Mouse (Mus musculus): Measurements from ENCODE around the gene Eef2k. TPM values are rescaled to one million over a fixed set of nuclear protein-coding genes. Genes with fewer than 3 reads are reported as not detected.
"Not testable (repeated sequence)": the region's sequence is repeated elsewhere in the genome, so short reads cannot be mapped to it uniquely, and the experiment has no call there.

Gene Eef2k
- polyA plus RNA-seq, 1 experiment: 5.0 TPM

GRCm38 (mm10) chr7:120918526-120918962 is 75.9 kb downstream of the Eef2k start:
- H3K4me3 ChIP-seq (ENCODE audit: insufficient read depth, low read depth, low read length): peak overlapping the region; percentile 93
- no peaks in the 10 kb centered on the region for H3K4me1 ChIP-seq (ENCODE audit: control insufficient read depth, insufficient read depth, insufficient read length, low read length)
- H3K27ac ChIP-seq (replicated peaks; ENCODE audit: low read depth, low read length): peak overlapping the region; percentile 43; the same call in 1 of the 2 replicates

- H3K4me1 ChIP-seq (ENCODE audit: control insufficient read depth, insufficient read depth, insufficient read length, low read length): no peaks in the 10 kb centered on the region
- H3K4me3 ChIP-seq (ENCODE audit: insufficient read depth, low read depth, low read length): no peak overlapping the region
- no peak overlapping the region for H3K27ac ChIP-seq (replicated peaks; ENCODE audit: low read depth, low read length)
Observed at GRCm38 (mm10) chr7:120933110-120933509, 90.5 kb downstream of the Eef2k start.

- Histone ChIP-seq H3K27ac (replicated peaks; ENCODE audit: low read depth, low read length) (no peak overlapping the region), H3K4me1 (ENCODE audit: control insufficient read depth, insufficient read depth, insufficient read length, low read length) (no peaks in the 10 kb centered on the region), H3K4me3 (ENCODE audit: insufficient read depth, low read depth, low read length) (no peak overlapping the region)
Observed at GRCm38 (mm10) chr7:120933680-120934195, 91.1 kb downstream of the Eef2k start.

GRCm38 (mm10) chr7:120934716-120935115 is 92.1 kb downstream of the Eef2k start:
- Histone ChIP-seq H3K27ac (replicated peaks; ENCODE audit: low read depth, low read length) (no peak overlapping the region), H3K4me3 (ENCODE audit: insufficient read depth, low read depth, low read length) (no peak overlapping the region), H3K4me1 (ENCODE audit: control insufficient read depth, insufficient read depth, insufficient read length, low read length) (no peaks in the 10 kb centered on the region)

GRCm38 (mm10) chr7:120936522-120936921 is 93.9 kb downstream of the Eef2k start:
- Histone ChIP-seq H3K4me1 (ENCODE audit: control insufficient read depth, insufficient read depth, insufficient read length, low read length) (no peaks in the 10 kb centered on the region), H3K27ac (replicated peaks; ENCODE audit: low read depth, low read length) (no peak overlapping the region), H3K4me3 (ENCODE audit: insufficient read depth, low read depth, low read length) (no peak overlapping the region)

GRCm38 (mm10) chr7:120938206-120938605 is 95.6 kb downstream of the Eef2k start:
- Histone ChIP-seq H3K4me1 (ENCODE audit: control insufficient read depth, insufficient read depth, insufficient read length, low read length) (no peaks in the 10 kb centered on the region), H3K4me3 (ENCODE audit: insufficient read depth, low read depth, low read length) (no peak overlapping the region), H3K27ac (replicated peaks; ENCODE audit: low read depth, low read length) (no peak overlapping the region)

GRCm38 (mm10) chr7:120940343-120940742 is 97.7 kb downstream of the Eef2k start:
- Histone ChIP-seq H3K27ac (replicated peaks; ENCODE audit: low read depth, low read length) (no peak overlapping the region), H3K4me3 (ENCODE audit: insufficient read depth, low read depth, low read length) (no peak overlapping the region), H3K4me1 (ENCODE audit: control insufficient read depth, insufficient read depth, insufficient read length, low read length) (no peaks in the 10 kb centered on the region)

- Histone ChIP-seq H3K4me1 (ENCODE audit: control insufficient read depth, insufficient read depth, insufficient read length, low read length) (no peaks in the 10 kb centered on the region), H3K27ac (replicated peaks; ENCODE audit: low read depth, low read length) (no peak overlapping the region), H3K4me3 (ENCODE audit: insufficient read depth, low read depth, low read length) (no peak overlapping the region)
Observed at GRCm38 (mm10) chr7:120941214-120941613, 98.6 kb downstream of the Eef2k start.

- H3K27ac ChIP-seq (replicated peaks; ENCODE audit: low read depth, low read length): no peak overlapping the region
- no peak overlapping the region for H3K4me3 ChIP-seq (ENCODE audit: insufficient read depth, low read depth, low read length)
- no peaks in the 10 kb centered on the region for H3K4me1 ChIP-seq (ENCODE audit: control insufficient read depth, insufficient read depth, insufficient read length, low read length)
Observed at GRCm38 (mm10) chr7:120942506-120942905, 99.9 kb downstream of the Eef2k start.

GRCm38 (mm10) chr7:120943936-120944509 is 101.4 kb downstream of the Eef2k start:
- Histone ChIP-seq H3K27ac (replicated peaks; ENCODE audit: low read depth, low read length) (no peak overlapping the region), H3K4me3 (ENCODE audit: insufficient read depth, low read depth, low read length) (no peak overlapping the region), H3K4me1 (ENCODE audit: control insufficient read depth, insufficient read depth, insufficient read length, low read length) (no peaks in the 10 kb centered on the region)

GRCm38 (mm10) chr7:120953591-120953990 is 111.0 kb downstream of the Eef2k start:
- H3K27ac ChIP-seq (replicated peaks; ENCODE audit: low read depth, low read length); H3K4me3 ChIP-seq (ENCODE audit: insufficient read depth, low read depth, low read length); H3K4me1 ChIP-seq (ENCODE audit: control insufficient read depth, insufficient read depth, insufficient read length, low read length): not testable (repeated sequence)

Other genes starting within 250 kb of the Eef2k start
- gene Uqcrc2, start 207.7 kb upstream of the Eef2k start, polyA plus RNA-seq (2012; ENCODE audit: insufficient read depth, insufficient read length, missing spikeins): 1,707 and 1,711 TPM in 2 replicates
- 0.95 and 1.5 TPM in 2 replicates for gene Pdzd9, start 172.5 kb upstream of the Eef2k start, polyA plus RNA-seq (2012; ENCODE audit: insufficient read depth, insufficient read length, missing spikeins)
- 20.5 and 20.6 TPM in 2 replicates for gene Mosmo, start 165.2 kb upstream of the Eef2k start, polyA plus RNA-seq (2012; ENCODE audit: insufficient read depth, insufficient read length, missing spikeins)
- gene Vwa3a, start 103.5 kb upstream of the Eef2k start, polyA plus RNA-seq (2012; ENCODE audit: insufficient read depth, insufficient read length, missing spikeins): 1.3 and 1.7 TPM in 2 replicates
- gene Gm5737, start 30.5 kb upstream of the Eef2k start, polyA plus RNA-seq (2012; ENCODE audit: insufficient read depth, insufficient read length, missing spikeins): not detected in 2 replicates
- 6.1 and 7.9 TPM in 2 replicates for gene Polr3e, start 74.9 kb downstream of the Eef2k start, polyA plus RNA-seq (2012; ENCODE audit: insufficient read depth, insufficient read length, missing spikeins)
- 6.5 and 8.6 TPM in 2 replicates for gene Cdr2, start 139.5 kb downstream of the Eef2k start, polyA plus RNA-seq (2012; ENCODE audit: insufficient read depth, insufficient read length, missing spikeins)
- not detected in 2 replicates for gene Mfsd13b, start 139.7 kb downstream of the Eef2k start, polyA plus RNA-seq (2012; ENCODE audit: insufficient read depth, insufficient read length, missing spikeins)
- gene Mettl9, start 191.6 kb downstream of the Eef2k start, polyA plus RNA-seq (2012; ENCODE audit: insufficient read depth, insufficient read length, missing spikeins): 60.4 and 82.4 TPM in 2 replicates
- 2.6 and 2.7 TPM in 2 replicates for gene Igsf6, start 231.7 kb downstream of the Eef2k start, polyA plus RNA-seq (2012; ENCODE audit: insufficient read depth, insufficient read length, missing spikeins)
- not detected in 2 replicates for gene Otoa, start 238.8 kb downstream of the Eef2k start, polyA plus RNA-seq (2012; ENCODE audit: insufficient read depth, insufficient read length, missing spikeins)